Mouse (Mus musculus) hindbrain, embryonic 13.5 days (tissue): ENCODE data around the gene Srsf4. TPM values are rescaled to one million over a fixed set of nuclear protein-coding genes. Genes with fewer than 3 reads are reported as not detected.

ENCODE experiments used
- ATAC-seq: fragments of 200-750 bp; cut with Nextera tagmentation; 2 replicates; pipeline ENCODE4 v1.8.0; 2017; ENCODE audit warnings: moderate TSS enrichment; ENCODE audit not compliant: low FRiP score
- H3K27ac ChIP-seq: fragments of 300-500 bp; sonication (generic); 2 replicates; pipeline ENCODE4 v1.5.1; 2015; ENCODE audit warnings: inconsistent platforms, mild to moderate bottlenecking, moderate library complexity
- H3K27me3 ChIP-seq: fragments of 300-500 bp; sonication (generic); 2 replicates; pipeline ENCODE4 v1.6.1; 2015; ENCODE audit warnings: mild to moderate bottlenecking, inconsistent platforms
- H3K36me3 ChIP-seq: fragments of 300-500 bp; sonication (generic); 2 replicates; pipeline ENCODE4 v1.6.1; 2015; ENCODE audit warnings: mild to moderate bottlenecking, inconsistent platforms
- H3K4me1 ChIP-seq: fragments of 300-500 bp; sonication (generic); replicated peaks from 2 replicates; pipeline ENCODE4 v1.6.1; 2015; ENCODE audit warnings: inconsistent platforms
- H3K4me2 ChIP-seq: fragments of 300-500 bp; sonication (generic); 2 replicates; pipeline ENCODE4 v1.6.1; 2015; ENCODE audit warnings: inconsistent platforms, mild to moderate bottlenecking, moderate library complexity
- H3K4me3 ChIP-seq: fragments of 300-500 bp; sonication (generic); 2 replicates; pipeline ENCODE4 v1.5.1; 2015; ENCODE audit warnings: mild to moderate bottlenecking, inconsistent platforms
- H3K9ac ChIP-seq: fragments of 300-500 bp; sonication (generic); 2 replicates; pipeline ENCODE4 v1.6.1; 2015; ENCODE audit warnings: mild to moderate bottlenecking, inconsistent platforms
- H3K9me3 ChIP-seq: fragments of 300-500 bp; sonication (generic); 2 replicates; pipeline ENCODE4 v1.6.1; 2016; ENCODE audit warnings: inconsistent platforms
- WGBS: fragments of 180-500 bp; shearing (Covaris S2); methylation state at CpG from one replicate; pipeline ENCODE4 v1.1.7; 2015; 5-methylcytosine and 5-hydroxymethylcytosine counted together
- polyA plus RNA-seq: library from polyadenylated mRNA; unstranded; fragments of >200 nt; fragmentation: Nextera tagmentation; extraction: Ambion mirVana; gene quantifications from 2 replicates; pipeline ENCODE4 v1.2.1, GENCODE M21; 2015

Srsf4 gene
- polyA plus RNA-seq, 1 experiment from 2014 or later = 119 TPM

DNA sequence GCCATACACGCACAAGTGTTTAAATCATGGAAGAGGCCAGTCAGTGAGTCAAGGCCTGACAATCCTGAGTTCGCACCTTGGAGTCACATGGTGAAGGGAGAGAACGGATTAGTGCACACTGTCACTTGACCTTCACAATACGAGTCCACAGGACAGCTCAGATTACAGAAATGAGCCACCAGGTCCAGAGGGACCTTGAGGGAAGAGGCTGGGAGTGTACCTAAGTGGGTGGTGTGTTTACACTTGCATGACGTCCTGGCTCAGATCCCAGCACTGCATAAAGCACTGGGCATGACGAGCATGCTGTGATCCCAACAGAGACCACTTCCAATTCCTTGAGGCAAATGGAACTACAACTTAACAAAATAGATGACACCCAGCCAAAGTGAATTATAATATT lies 33.0 kb downstream of the Srsf4 start:
- no peak overlapping the region for H3K4me3 ChIP-seq
- H3K27ac ChIP-seq = no peak overlapping the region
- H3K9ac ChIP-seq = no peak overlapping the region
- no peaks in the 10 kb centered on the region for H3K27me3 ChIP-seq
- peaks cover 36% of the 10 kb centered on the region for H3K36me3 ChIP-seq
- no peaks in the 10 kb centered on the region for H3K9me3 ChIP-seq
- H3K4me1 ChIP-seq = peaks cover 20% of the 10 kb centered on the region
- H3K4me2 ChIP-seq = no peak overlapping the region
- 70% methylated on average over 6 of the region's 6 CpGs for whole genome bisulfite sequencing
- ATAC-seq = no peak

GRCm38 (mm10) chr4:131907912-131908311 lies 34.5 kb downstream of the Srsf4 start:
- Histone ChIP-seq H3K36me3 (peaks cover 22% of the 10 kb centered on the region), H3K4me3 (no peak overlapping the region), H3K9ac (no peak overlapping the region), H3K27me3 (peaks cover 14% of the 10 kb centered on the region), H3K27ac (no peak overlapping the region), H3K9me3 (no peaks in the 10 kb centered on the region), H3K4me2 (no peak overlapping the region), H3K4me1 (peaks cover 20% of the 10 kb centered on the region)
- 96% methylated on average over 3 of the region's 3 CpGs for WGBS
- no peak for ATAC-seq

GRCm38 (mm10) chr4:131910237-131910994 lies 37.0 kb downstream of the Srsf4 start:
- H3K27ac ChIP-seq = 0 out of 2 replicates have a peak overlapping the region, but pooled peaks have one; percentile 40
- H3K4me1 ChIP-seq = peaks cover 37% of the 10 kb centered on the region
- H3K27me3 ChIP-seq = peaks cover 37% of the 10 kb centered on the region
- no peak overlapping the region for H3K4me3 ChIP-seq
- no peaks in the 10 kb centered on the region for H3K9me3 ChIP-seq
- WGBS = 11% methylated on average over 18 of the region's 21 CpGs
- no peak for ATAC-seq
- H3K4me2 ChIP-seq = peak overlapping the region; percentile 33
- peaks cover 8% of the 10 kb centered on the region for H3K36me3 ChIP-seq
- 0 out of 2 replicates have a peak overlapping the region, but pooled peaks have one; percentile 25 for H3K9ac ChIP-seq

DNA sequence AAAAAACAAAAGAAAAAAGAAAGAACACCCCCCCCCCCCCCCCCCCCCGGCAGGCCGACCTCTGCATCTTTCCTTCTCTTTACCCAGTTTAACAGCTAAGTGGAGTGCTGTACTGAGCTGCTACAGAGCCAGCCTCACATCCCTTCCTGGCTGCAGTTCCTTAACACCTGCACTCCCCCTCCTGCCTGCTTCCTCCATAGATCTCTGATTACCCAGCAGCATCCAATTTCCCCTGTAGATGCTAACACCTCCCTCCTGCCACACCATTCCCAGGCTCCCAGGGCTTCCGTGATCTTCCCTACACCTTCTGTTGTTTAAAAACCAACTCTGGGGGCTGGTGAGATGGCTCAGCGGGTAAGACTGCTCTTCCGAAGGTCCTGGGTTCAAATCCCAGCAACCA lies 38.1 kb downstream of the Srsf4 start:
- 46% methylated on average over 5 of the region's 5 CpGs for WGBS
- H3K27me3 ChIP-seq = peaks cover 48% of the 10 kb centered on the region
- H3K4me2 ChIP-seq = no peak overlapping the region
- H3K4me3 ChIP-seq = no peak overlapping the region
- no peak for ATAC-seq
- no peak overlapping the region for H3K27ac ChIP-seq
- no peaks in the 10 kb centered on the region for H3K9me3 ChIP-seq
- no peaks in the 10 kb centered on the region for H3K36me3 ChIP-seq
- H3K9ac ChIP-seq = no peak overlapping the region
- H3K4me1 ChIP-seq = peaks cover 48% of the 10 kb centered on the region

DNA sequence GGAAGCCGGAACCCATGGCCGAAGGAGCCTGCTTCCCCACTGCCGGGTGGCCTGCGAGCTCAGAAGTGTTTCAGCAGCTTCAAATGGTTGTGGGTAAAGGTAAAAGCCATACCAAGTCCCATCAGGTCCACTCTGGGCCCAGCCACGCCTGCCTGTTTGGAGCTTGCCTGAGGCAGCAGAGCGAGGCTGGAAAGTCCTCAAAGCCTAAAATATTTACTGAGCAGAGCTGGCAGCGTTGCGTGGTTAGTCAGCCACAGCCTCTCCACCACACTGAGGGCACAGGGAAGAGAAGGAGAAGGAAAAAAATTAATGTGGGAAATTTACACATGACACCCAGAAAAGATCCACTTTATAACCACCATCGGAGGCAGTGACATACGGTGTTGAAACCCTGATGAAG lies 40.1 kb downstream of the Srsf4 start:
- no peak overlapping the region for H3K4me2 ChIP-seq
- peaks cover 48% of the 10 kb centered on the region for H3K4me1 ChIP-seq
- 57% methylated on average over 10 of the region's 10 CpGs for WGBS
- no peaks in the 10 kb centered on the region for H3K36me3 ChIP-seq
- no peak overlapping the region for H3K27ac ChIP-seq
- no peak for ATAC-seq
- H3K9me3 ChIP-seq = no peaks in the 10 kb centered on the region
- H3K4me3 ChIP-seq = no peak overlapping the region
- H3K27me3 ChIP-seq = peaks cover 68% of the 10 kb centered on the region
- H3K9ac ChIP-seq = no peak overlapping the region

GRCm38 (mm10) chr4:131914046-131914643 lies 40.7 kb downstream of the Srsf4 start:
- peaks cover 54% of the 10 kb centered on the region for H3K4me1 ChIP-seq
- no peak overlapping the region for H3K27ac ChIP-seq
- no peaks in the 10 kb centered on the region for H3K36me3 ChIP-seq
- no peak overlapping the region for H3K4me2 ChIP-seq
- 5% methylated on average over 9 of the region's 9 CpGs for WGBS
- peaks cover 74% of the 10 kb centered on the region for H3K27me3 ChIP-seq
- no peak for ATAC-seq
- no peak overlapping the region for H3K9ac ChIP-seq
- H3K4me3 ChIP-seq = no peak overlapping the region
- no peaks in the 10 kb centered on the region for H3K9me3 ChIP-seq

DNA sequence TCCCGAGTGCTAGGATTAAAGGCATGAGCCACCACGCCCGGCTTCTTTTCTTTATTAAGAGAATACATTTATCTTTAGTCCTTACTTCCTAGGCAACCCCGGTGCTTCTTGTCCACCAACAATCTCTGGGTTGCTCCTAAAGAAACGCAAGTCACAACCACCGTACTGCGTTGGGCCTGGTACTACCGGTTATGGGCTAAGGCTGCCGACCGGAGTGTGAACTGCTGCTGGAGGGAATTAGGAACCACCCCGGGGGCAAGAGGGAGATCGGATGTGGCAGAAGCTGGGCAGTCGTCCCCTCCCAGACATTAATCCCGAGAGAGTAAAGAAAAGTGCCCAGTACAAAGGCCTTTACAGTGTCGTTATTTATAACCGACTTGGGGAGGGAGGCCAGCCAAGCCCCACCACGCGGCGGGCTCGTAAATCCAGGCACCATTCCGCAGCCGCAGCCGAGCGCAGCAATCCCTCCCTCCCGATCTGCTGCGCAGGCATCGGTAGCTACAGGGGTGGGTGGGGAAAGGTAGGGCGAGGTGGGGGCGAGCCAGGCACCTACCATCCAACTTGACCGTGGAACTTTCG lies 41.6 kb downstream of the Srsf4 start:
- Histone ChIP-seq H3K4me3 (peak overlapping the region; percentile 27), H3K4me2 (peak overlapping the region; percentile 52), H3K27ac (peak overlapping the region; percentile 20; the same call in 1 of the 2 replicates), H3K9ac (peak overlapping the region; percentile 53), H3K36me3 (no peaks in the 10 kb centered on the region), H3K9me3 (no peaks in the 10 kb centered on the region), H3K27me3 (peaks cover 83% of the 10 kb centered on the region), H3K4me1 (peaks cover 48% of the 10 kb centered on the region)
- ATAC-seq = no peak
- WGBS = 1% methylated on average over 31 of the region's 31 CpGs

DNA sequence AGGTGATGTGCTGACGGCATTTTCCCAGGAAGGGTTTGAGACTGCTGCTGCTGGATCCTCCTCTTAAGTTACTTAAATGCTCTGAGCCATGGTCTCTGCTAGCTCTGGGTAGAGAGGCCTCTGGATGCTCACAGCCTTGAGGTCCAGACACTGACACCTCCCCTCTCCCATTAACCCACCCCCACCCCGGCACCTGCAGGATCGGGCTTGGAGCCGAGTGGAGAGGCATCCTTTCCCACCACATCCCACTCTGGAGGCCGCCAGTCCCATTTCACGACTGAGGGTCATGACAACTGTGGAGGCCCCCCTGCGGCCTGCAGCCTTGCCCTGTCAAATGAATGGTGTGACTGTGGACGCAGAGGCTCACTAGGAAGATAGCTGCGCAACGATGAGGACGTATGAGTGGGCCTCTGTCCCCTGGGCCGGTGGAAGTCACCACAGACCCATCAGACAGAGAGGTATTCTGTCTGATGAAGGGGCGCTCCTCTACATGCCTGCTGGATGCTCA lies 42.5 kb downstream of the Srsf4 start:
- Histone ChIP-seq H3K9ac (no peak overlapping the region), H3K9me3 (no peaks in the 10 kb centered on the region), H3K4me2 (peak overlapping the region; percentile 52; the same call in 1 of the 2 replicates), H3K27me3 (peaks cover 92% of the 10 kb centered on the region), H3K36me3 (no peaks in the 10 kb centered on the region), H3K4me1 (peaks cover 48% of the 10 kb centered on the region), H3K4me3 (peak overlapping the region; percentile 27; the same call in 1 of the 2 replicates), H3K27ac (no peak overlapping the region)
- WGBS = 18% methylated on average over 13 of the region's 13 CpGs
- ATAC-seq = peak; percentile 7; the same call in 1 of the 2 replicates

DNA sequence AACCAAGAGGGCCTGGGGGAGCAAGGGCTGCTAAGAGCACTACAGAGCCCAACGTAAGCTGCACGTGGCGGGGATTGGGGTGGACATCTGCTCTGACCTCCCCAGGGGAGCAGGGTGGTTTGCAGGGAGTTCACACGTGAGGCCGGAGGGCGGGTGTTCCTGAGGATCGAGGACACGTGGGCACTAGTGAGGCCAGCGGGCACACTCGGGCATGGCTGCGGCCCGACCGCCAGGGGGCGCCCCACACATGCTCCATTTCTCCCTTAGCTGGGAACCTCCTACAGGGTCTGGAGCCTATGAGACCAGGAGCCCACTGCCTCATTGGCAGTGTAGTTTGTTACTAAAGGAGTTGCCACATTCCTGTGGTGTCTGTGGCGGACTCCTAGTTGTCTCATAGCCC lies 43.0 kb downstream of the Srsf4 start:
- Histone ChIP-seq H3K4me3 (no peak overlapping the region), H3K36me3 (no peaks in the 10 kb centered on the region), H3K27ac (no peak overlapping the region), H3K4me1 (peaks cover 50% of the 10 kb centered on the region), H3K9ac (no peak overlapping the region), H3K27me3 (peaks cover 97% of the 10 kb centered on the region), H3K4me2 (no peak overlapping the region), H3K9me3 (no peaks in the 10 kb centered on the region)
- WGBS = 7% methylated on average over 15 of the region's 15 CpGs
- peak; percentile 21; the same call in 1 of the 2 replicates for ATAC-seq

DNA sequence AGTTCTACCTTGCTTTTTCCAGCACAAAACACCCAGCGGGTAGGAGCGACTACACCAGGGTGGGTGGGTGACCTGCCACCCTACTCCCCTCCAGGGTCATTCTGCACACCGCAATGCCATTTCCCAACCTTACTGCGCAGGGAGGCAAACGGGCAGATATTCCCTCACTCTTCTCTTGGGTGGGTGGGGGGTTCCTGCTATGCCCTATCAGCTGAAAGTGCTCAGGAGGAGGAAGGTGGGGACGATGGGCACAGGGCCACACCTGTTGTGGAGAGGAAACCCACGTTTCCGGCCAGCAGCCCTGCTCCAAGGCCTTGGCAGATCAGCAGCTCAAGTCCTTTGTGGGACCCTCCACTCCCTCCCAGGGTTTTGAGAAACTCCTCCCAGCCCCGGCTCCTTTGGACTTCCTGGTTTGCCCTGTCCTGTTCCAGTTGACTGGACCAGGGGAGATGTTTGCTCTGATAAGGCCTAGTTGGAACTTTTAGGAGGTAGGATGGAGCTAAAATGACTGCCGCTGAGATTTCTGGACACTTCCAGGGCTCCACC lies 43.7 kb downstream of the Srsf4 start:
- H3K4me1 ChIP-seq = peaks cover 56% of the 10 kb centered on the region
- H3K27me3 ChIP-seq = peaks cover 98% of the 10 kb centered on the region
- no peak overlapping the region for H3K4me3 ChIP-seq
- H3K9ac ChIP-seq = no peak overlapping the region
- H3K4me2 ChIP-seq = no peak overlapping the region
- 83% methylated on average over 10 of the region's 10 CpGs for WGBS
- H3K27ac ChIP-seq = no peak overlapping the region
- no peak for ATAC-seq
- H3K9me3 ChIP-seq = no peaks in the 10 kb centered on the region
- H3K36me3 ChIP-seq = no peaks in the 10 kb centered on the region

- peaks cover 4% of the 10 kb centered on the region; the same call in 1 of the 2 replicates for H3K36me3 ChIP-seq
- no peak for ATAC-seq
- H3K4me1 ChIP-seq = peaks cover 64% of the 10 kb centered on the region
- no peak overlapping the region for H3K27ac ChIP-seq
- H3K4me2 ChIP-seq = no peak overlapping the region
- no peak overlapping the region for H3K4me3 ChIP-seq
- peaks cover 98% of the 10 kb centered on the region for H3K27me3 ChIP-seq
- no peak overlapping the region for H3K9ac ChIP-seq
- WGBS = 63% methylated on average over 7 of the region's 7 CpGs
- H3K9me3 ChIP-seq = no peaks in the 10 kb centered on the region
These were observed 44.7 kb downstream of the Srsf4 start for GRCm38 (mm10) chr4:131918026-131918533.
